In the genomic region with DNA sequence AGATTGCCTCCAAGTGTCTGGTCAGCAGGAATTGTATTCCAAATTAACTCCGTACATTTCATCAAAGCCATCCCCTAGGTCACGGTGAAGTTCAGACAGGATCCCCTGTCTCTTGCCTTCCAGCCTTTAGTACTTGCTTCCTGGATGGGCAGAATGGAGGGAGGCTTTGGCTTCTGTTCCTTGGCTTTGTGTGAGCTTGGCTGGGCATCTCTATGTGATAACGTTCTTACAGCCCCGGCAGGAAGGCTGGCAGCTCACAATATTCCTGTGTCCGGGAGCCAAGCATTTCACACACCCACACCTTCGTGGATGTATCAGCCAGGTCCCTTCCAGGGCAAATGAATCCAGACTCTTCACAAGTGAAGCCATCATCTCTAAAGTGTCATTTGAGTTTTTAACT, we compare ENCODE assay signal across 12 mouse cellular contexts. TPM values are rescaled to one million over a fixed set of nuclear protein-coding genes. Genes with fewer than 3 reads are reported as not detected.
"Had no signal": no experiment of that assay in that cellular context is flagged by ENCODE, and none has a peak within 500 bp of the region (broad histone marks: within the 10 kb centered on the region; RNA-seq: fewer than 3 reads in every experiment).

No protein-coding gene starts in this region.

- H3K36me3 ChIP-seq: kidney, embryonic 15.5 days; limb, embryonic 10.5 days; midbrain, embryonic 15.5 days; neural tube, embryonic 13.5 days; stomach, embryonic 15.5 days had no signal

- H3K9me3 ChIP-seq: kidney, embryonic 15.5 days; limb, embryonic 10.5 days; liver, embryonic 12.5 days; megakaryocyte, embryonic 14.5 days; midbrain, embryonic 15.5 days; neural tube, embryonic 13.5 days; stomach, embryonic 15.5 days had no signal

- H3K4me1 ChIP-seq: liver, embryonic 12.5 days; stomach, embryonic 15.5 days had no signal

- H3K27me3 ChIP-seq: megakaryocyte, embryonic 14.5 days; midbrain, embryonic 15.5 days; stomach, embryonic 15.5 days had no signal

- ATAC-seq: midbrain, embryonic 15.5 days had no signal

- H3K4me3 ChIP-seq: kidney, embryonic 15.5 days; left cerebral cortex, adult 2 months; liver, embryonic 12.5 days; midbrain, embryonic 15.5 days; neural tube, embryonic 13.5 days; stomach, embryonic 15.5 days had no signal

- H3K27ac ChIP-seq: kidney, embryonic 15.5 days; left cerebral cortex, adult 2 months; limb, embryonic 10.5 days; liver, embryonic 12.5 days; macrophage; midbrain, embryonic 15.5 days; neural tube, embryonic 13.5 days; stomach, embryonic 15.5 days had no signal

- H3K9ac ChIP-seq: kidney, embryonic 15.5 days; liver, embryonic 12.5 days; lung, embryonic 14.5 days; midbrain, embryonic 15.5 days; neural tube, embryonic 13.5 days; stomach, embryonic 15.5 days had no signal

- H3K4me2 ChIP-seq: midbrain, embryonic 11.5 days; midbrain, embryonic 15.5 days; stomach, embryonic 15.5 days had no signal

- DNase-seq: right cerebral cortex, postnatal 14 days had no signal

RNA-seq across cellular contexts. Expression of gene Sec16b, which starts 53.5 kb away (rescaled TPM):
- polyA plus RNA-seq: macrophage had no signal
